Mouse (Mus musculus): ENCODE results near the gene Sugct. TPM values are rescaled to one million over a fixed set of nuclear protein-coding genes. Genes with fewer than 3 reads are reported as not detected.

Sugct gene
- polyA plus RNA-seq, 1 experiment from 2014 or later: 14.0 TPM

DNA sequence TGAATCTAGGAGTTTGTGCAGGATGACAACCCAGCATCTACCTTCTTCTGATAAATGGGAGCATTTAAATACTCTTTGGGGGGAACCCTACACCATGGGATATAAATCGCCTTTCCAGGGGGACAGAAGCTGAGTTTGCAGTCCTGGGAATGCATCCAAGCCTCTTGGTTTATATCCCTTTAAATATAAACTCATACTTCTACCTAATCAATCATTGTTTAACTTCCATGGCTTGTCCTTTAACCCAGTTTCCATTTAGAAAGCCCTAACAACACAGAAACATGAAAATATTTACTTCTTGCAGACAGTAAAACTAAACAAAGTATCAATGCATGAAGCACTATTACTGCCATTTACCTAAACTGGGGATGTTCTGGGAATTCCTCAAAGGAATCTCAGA is 3.9 kb downstream of the Sugct start:
- H3K36me3 ChIP-seq (replicated peaks; ENCODE audit: insufficient read depth, low read length): no peaks in the 10 kb centered on the region
- ATAC-seq (no peak), DNase-seq (no peak)
- peaks cover 8% of the 10 kb centered on the region for H3K4me1 ChIP-seq (ENCODE audit: insufficient read depth)
- no peak for TF ChIP-seq CTCF (IDR thresholded peaks at IDR 0.05; ENCODE audit: low read depth)
- no peak for TF ChIP-seq EP300 (IDR thresholded peaks at IDR 0.05; ENCODE audit: low read depth)
- no peak overlapping the region for H3K4me3 ChIP-seq (ENCODE audit: low read depth, low read length)
- H3K9me3 ChIP-seq (ENCODE audit: low read length): no peaks in the 10 kb centered on the region
- H3K27me3 ChIP-seq (ENCODE audit: insufficient read depth, low read length): no peaks in the 10 kb centered on the region
- H3K9ac ChIP-seq (replicated peaks): no peak overlapping the region
- WGBS (ENCODE audit: insufficient replicate concordance): 57% methylated on average over 1 of the region's 1 CpGs
- H3K4me2 ChIP-seq (ENCODE audit: low read depth, low read length): no peak overlapping the region
- H3K27ac ChIP-seq (ENCODE audit: low read depth): peak overlapping the region; percentile 56

DNA sequence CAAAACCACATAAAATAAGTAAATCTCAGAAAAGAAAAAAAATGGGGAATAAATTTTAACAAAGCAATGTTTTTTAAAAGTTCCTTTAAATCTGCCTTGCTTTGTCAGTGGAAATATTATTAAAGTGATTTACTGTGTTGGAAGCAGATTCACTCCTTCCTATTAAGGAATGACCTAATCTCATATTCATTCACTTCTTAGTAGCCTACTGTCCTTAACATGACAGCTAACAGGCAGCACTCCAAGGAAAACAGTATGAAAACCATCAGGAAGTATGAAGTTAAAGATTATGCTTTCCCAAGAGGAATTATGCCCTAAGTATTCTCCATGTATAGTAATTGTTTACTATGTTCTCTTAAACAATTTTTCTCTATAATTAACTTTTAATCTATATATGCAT is 4.7 kb downstream of the Sugct start:
- peaks cover 8% of the 10 kb centered on the region for H3K4me1 ChIP-seq (ENCODE audit: insufficient read depth)

DNA sequence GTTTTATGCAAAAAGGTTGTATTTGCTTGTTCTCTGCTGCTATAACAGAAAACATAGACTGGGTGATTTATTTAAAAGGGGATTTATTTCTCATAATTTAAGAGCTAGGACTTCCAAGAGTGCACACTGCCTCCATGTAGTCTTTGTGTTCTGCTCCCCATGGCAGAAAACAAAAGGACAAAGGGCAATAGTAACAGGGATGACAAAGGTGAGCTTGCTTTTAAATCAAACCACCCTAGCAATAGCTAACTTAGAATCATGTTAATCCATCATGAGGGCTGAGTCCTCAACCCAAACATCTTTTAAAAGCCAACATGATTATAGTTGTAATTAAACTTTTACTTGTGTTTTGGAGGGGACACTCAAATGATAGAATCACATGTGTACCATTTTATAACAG is 5.9 kb downstream of the Sugct start:
- no peak overlapping the region for H3K9ac ChIP-seq (replicated peaks)
- no peak for TF ChIP-seq EP300 (IDR thresholded peaks at IDR 0.05; ENCODE audit: low read depth)
- TF ChIP-seq CTCF (IDR thresholded peaks at IDR 0.05; ENCODE audit: low read depth): no peak
- H3K4me3 ChIP-seq (ENCODE audit: low read depth, low read length): no peak overlapping the region
- H3K36me3 ChIP-seq (replicated peaks; ENCODE audit: insufficient read depth, low read length): no peaks in the 10 kb centered on the region
- H3K27me3 ChIP-seq (ENCODE audit: insufficient read depth, low read length): no peaks in the 10 kb centered on the region
- no peak overlapping the region for H3K4me2 ChIP-seq (ENCODE audit: low read depth, low read length)
- no peaks in the 10 kb centered on the region for H3K9me3 ChIP-seq (ENCODE audit: low read length)
- DNase-seq (no peak), ATAC-seq (no peak)
- peaks cover 8% of the 10 kb centered on the region for H3K4me1 ChIP-seq (ENCODE audit: insufficient read depth)
- H3K27ac ChIP-seq (ENCODE audit: low read depth): no peak overlapping the region

More for the DNA sequence above, 4.7 kb downstream of the Sugct start:
- no peak overlapping the region for H3K9ac ChIP-seq (replicated peaks)
- TF ChIP-seq CTCF (IDR thresholded peaks at IDR 0.05; ENCODE audit: low read depth) (no peak), EP300 (IDR thresholded peaks at IDR 0.05; ENCODE audit: low read depth) (no peak)
- H3K27me3 ChIP-seq (ENCODE audit: insufficient read depth, low read length): no peaks in the 10 kb centered on the region
- H3K36me3 ChIP-seq (replicated peaks; ENCODE audit: insufficient read depth, low read length): no peaks in the 10 kb centered on the region
- no peak overlapping the region for H3K4me2 ChIP-seq (ENCODE audit: low read depth, low read length)
- ATAC-seq (no peak), DNase-seq (no peak)
- no peak overlapping the region for H3K27ac ChIP-seq (ENCODE audit: low read depth)
- no peak overlapping the region for H3K4me3 ChIP-seq (ENCODE audit: low read depth, low read length)
- no peaks in the 10 kb centered on the region for H3K9me3 ChIP-seq (ENCODE audit: low read length)

DNA sequence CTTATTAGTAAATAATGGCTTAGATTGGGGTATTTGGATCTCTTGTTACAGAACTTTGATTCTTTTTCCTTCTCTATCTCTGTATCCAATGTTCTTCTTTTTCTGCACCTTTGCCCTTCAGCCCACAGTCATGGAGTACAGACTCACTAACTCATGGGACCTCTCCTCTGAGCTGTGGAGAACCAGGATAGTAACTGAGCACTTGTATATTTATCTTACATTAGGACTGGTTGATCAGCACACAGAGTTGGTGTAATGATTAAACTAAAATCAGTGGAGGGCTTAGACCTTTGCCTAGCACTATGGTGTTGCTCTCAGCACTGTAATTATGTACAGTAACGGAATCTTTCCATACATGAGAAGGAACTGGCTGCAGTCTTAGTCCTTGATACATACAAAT is 24.2 kb downstream of the Sugct start:
- Histone ChIP-seq H3K4me2 (ENCODE audit: low read depth, low read length) (no peak overlapping the region), H3K4me3 (ENCODE audit: low read depth, low read length) (no peak overlapping the region), H3K9ac (replicated peaks) (no peak overlapping the region), H3K4me1 (ENCODE audit: insufficient read depth) (no peaks in the 10 kb centered on the region), H3K9me3 (ENCODE audit: low read length) (no peaks in the 10 kb centered on the region), H3K36me3 (replicated peaks; ENCODE audit: insufficient read depth, low read length) (no peaks in the 10 kb centered on the region), H3K27me3 (ENCODE audit: insufficient read depth, low read length) (no peaks in the 10 kb centered on the region), H3K27ac (ENCODE audit: low read depth) (no peak overlapping the region)
- DNase-seq (no peak), ATAC-seq (no peak)
- TF ChIP-seq EP300 (IDR thresholded peaks at IDR 0.05; ENCODE audit: low read depth) (no peak), CTCF (IDR thresholded peaks at IDR 0.05; ENCODE audit: low read depth) (no peak)
- WGBS (ENCODE audit: insufficient replicate concordance): 40% methylated on average over 1 of the region's 1 CpGs

GRCm38 (mm10) chr13:17667380-17667779 is 28.0 kb downstream of the Sugct start:
- Histone ChIP-seq H3K36me3 (replicated peaks; ENCODE audit: insufficient read depth, low read length) (no peaks in the 10 kb centered on the region), H3K27ac (ENCODE audit: low read depth) (no peak overlapping the region), H3K9ac (replicated peaks) (no peak overlapping the region), H3K9me3 (ENCODE audit: low read length) (no peaks in the 10 kb centered on the region), H3K4me1 (ENCODE audit: insufficient read depth) (no peaks in the 10 kb centered on the region), H3K27me3 (ENCODE audit: insufficient read depth, low read length) (no peaks in the 10 kb centered on the region), H3K4me2 (ENCODE audit: low read depth, low read length) (no peak overlapping the region), H3K4me3 (ENCODE audit: low read depth, low read length) (no peak overlapping the region)
- DNase-seq (no peak), ATAC-seq (no peak)
- TF ChIP-seq EP300 (IDR thresholded peaks at IDR 0.05; ENCODE audit: low read depth): no peak
- TF ChIP-seq CTCF (IDR thresholded peaks at IDR 0.05; ENCODE audit: low read depth): no peak
- 81% methylated on average over 1 of the region's 1 CpGs for WGBS (ENCODE audit: insufficient replicate concordance)

- Histone ChIP-seq H3K36me3 (replicated peaks; ENCODE audit: insufficient read depth, low read length) (no peaks in the 10 kb centered on the region), H3K4me1 (ENCODE audit: insufficient read depth) (peaks cover 3% of the 10 kb centered on the region), H3K9me3 (ENCODE audit: low read length) (no peaks in the 10 kb centered on the region), H3K9ac (replicated peaks) (no peak overlapping the region), H3K4me2 (ENCODE audit: low read depth, low read length) (no peak overlapping the region), H3K27ac (ENCODE audit: low read depth) (no peak overlapping the region), H3K4me3 (ENCODE audit: low read depth, low read length) (no peak overlapping the region), H3K27me3 (ENCODE audit: insufficient read depth, low read length) (no peaks in the 10 kb centered on the region)
- TF ChIP-seq EP300 (IDR thresholded peaks at IDR 0.05; ENCODE audit: low read depth): no peak
- peak; percentile 50 for TF ChIP-seq CTCF (IDR thresholded peaks at IDR 0.05; ENCODE audit: low read depth)
- 46% methylated on average over 2 of the region's 2 CpGs for WGBS (ENCODE audit: insufficient replicate concordance)
- no peak for ATAC-seq
- DNase-seq: no peak
Measured at GRCm38 (mm10) chr13:17642294-17642693, 53.1 kb downstream of the Sugct start.

DNA sequence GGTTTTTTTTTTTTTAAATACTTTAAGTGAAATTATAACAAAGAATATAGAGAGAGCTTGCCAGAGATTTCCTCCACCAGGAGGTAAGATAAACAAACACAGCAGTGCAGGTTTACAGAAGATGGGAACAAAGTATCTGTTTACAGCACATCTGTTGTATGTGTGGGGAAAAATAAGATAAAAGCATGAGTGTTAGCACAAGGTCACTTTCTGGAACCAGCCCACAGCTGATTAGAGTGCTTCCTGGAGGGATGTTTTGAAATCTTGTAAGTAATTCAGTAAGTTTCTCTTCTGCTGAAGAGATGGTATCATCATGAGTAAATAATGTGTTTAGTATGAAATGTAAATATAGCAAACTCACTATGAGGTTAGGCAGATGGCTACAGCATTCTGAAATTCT is 57.3 kb downstream of the Sugct start:
- no peak for ATAC-seq
- no peak overlapping the region for H3K9ac ChIP-seq (replicated peaks)
- no peak for DNase-seq
- H3K36me3 ChIP-seq (replicated peaks; ENCODE audit: insufficient read depth, low read length): no peaks in the 10 kb centered on the region
- no peak for TF ChIP-seq EP300 (IDR thresholded peaks at IDR 0.05; ENCODE audit: low read depth)
- TF ChIP-seq CTCF (IDR thresholded peaks at IDR 0.05; ENCODE audit: low read depth): no peak
- no peak overlapping the region for H3K4me3 ChIP-seq (ENCODE audit: low read depth, low read length)
- no peak overlapping the region for H3K27ac ChIP-seq (ENCODE audit: low read depth)
- H3K4me1 ChIP-seq (ENCODE audit: insufficient read depth): peaks cover 3% of the 10 kb centered on the region
- H3K27me3 ChIP-seq (ENCODE audit: insufficient read depth, low read length): no peaks in the 10 kb centered on the region
- H3K4me2 ChIP-seq (ENCODE audit: low read depth, low read length): no peak overlapping the region
- no peaks in the 10 kb centered on the region for H3K9me3 ChIP-seq (ENCODE audit: low read length)
